Mouse (Mus musculus) T-helper 17 cell (primary cell): ENCODE data around the gene Pin1.

Experiments used
- in situ Hi-C, 2 experiments: fragments of 300-600 bp; cut with MboI, MseI; formaldehyde crosslinking; loops; 1 replicate in 1 of 2; 2 replicates in 1 of 2; pipeline ENCODE4 v1.15.1; 2025; ENCODE audit warnings: high pct_unique_total_duplicates in 2 of 2

Pin1 gene

GRCm38 (mm10) chr9:20653859-20654258, 2.0 kb downstream of the Pin1 start:
- in situ Hi-C loops, result loop anchor here in 1 of 2 experiments (5.0 kb wide), 1 partner anchor 73 kb away; no protein-coding TSS in a partner anchor

- in situ Hi-C loops, result loop anchor here in 1 of 2 experiments (5.0 kb wide), 1 partner anchor 90 kb away; the partner anchor contains the start of gene Olfm2
Measured at GRCm38 (mm10) chr9:20657546-20657945, 5.7 kb downstream of the Pin1 start.

GRCm38 (mm10) chr9:20662325-20662724, 10.4 kb downstream of the Pin1 start:
- in situ Hi-C loops, result loop anchor here in 1 of 2 experiments (10.0 kb wide), 1 partner anchor 762 kb away; the partner anchor contains the start of gene Dnm2

- in situ Hi-C loops, result loop anchor here in 1 of 2 experiments (10.0 kb wide), 1 partner anchor 762 kb away; the partner anchor contains the start of gene Dnm2
Measured at GRCm38 (mm10) chr9:20662874-20663273, 11.0 kb downstream of the Pin1 start.

GRCm38 (mm10) chr9:20663956-20664355, 12.1 kb downstream of the Pin1 start:
- in situ Hi-C loops, result loop anchor here in 1 of 2 experiments (10.0 kb wide), 1 partner anchor 761 kb away; the partner anchor contains the start of gene Dnm2

GRCm38 (mm10) chr9:20664366-20664765, 12.5 kb downstream of the Pin1 start:
- in situ Hi-C loops, result loop anchor here in 1 of 2 experiments (10.0 kb wide), 1 partner anchor 760 kb away; the partner anchor contains the start of gene Dnm2

GRCm38 (mm10) chr9:20664982-20665637, 13.2 kb downstream of the Pin1 start:
- in situ Hi-C loops, result loop anchor here in 1 of 2 experiments (10.0 kb wide), 1 partner anchor 760 kb away; the partner anchor contains the start of gene Dnm2

GRCm38 (mm10) chr9:20665925-20666324, 14.0 kb downstream of the Pin1 start:
- in situ Hi-C loops, result loop anchor here in 1 of 2 experiments (10.0 kb wide), 1 partner anchor 759 kb away; the partner anchor contains the start of gene Dnm2

GRCm38 (mm10) chr9:20666510-20667034, 14.7 kb downstream of the Pin1 start:
- in situ Hi-C loops, result loop anchor here in 1 of 2 experiments (10.0 kb wide), 1 partner anchor 758 kb away; the partner anchor contains the start of gene Dnm2

- in situ Hi-C loops, result loop anchor here in 1 of 2 experiments (10.0 kb wide), 1 partner anchor 757 kb away; the partner anchor contains the start of gene Dnm2
Measured at GRCm38 (mm10) chr9:20668065-20668464, 16.2 kb downstream of the Pin1 start.

- in situ Hi-C loops, result no loop called here
Measured at GRCm38 (mm10) chr9:20672047-20672446, 20.2 kb downstream of the Pin1 start.

- in situ Hi-C loops, result no loop called here
Measured at GRCm38 (mm10) chr9:20677892-20678291, 26.0 kb downstream of the Pin1 start.

GRCm38 (mm10) chr9:20680378-20680958, 28.6 kb downstream of the Pin1 start:
- in situ Hi-C loops, result no loop called here

- in situ Hi-C loops, result no loop called here
Measured at GRCm38 (mm10) chr9:20681546-20682388, 29.9 kb downstream of the Pin1 start.

GRCm38 (mm10) chr9:20682389-20682722, 30.5 kb downstream of the Pin1 start:
- in situ Hi-C loops, result no loop called here

GRCm38 (mm10) chr9:20685081-20685861, 33.4 kb downstream of the Pin1 start:
- in situ Hi-C loops, result no loop called here

- in situ Hi-C loops, result no loop called here
Measured at GRCm38 (mm10) chr9:20689403-20689802, 37.5 kb downstream of the Pin1 start.

- in situ Hi-C loops, result loop anchor here (10.0 kb wide), 2 partner anchors 525 to 1515 kb away; no protein-coding TSS in a partner anchor
Measured at GRCm38 (mm10) chr9:20689913-20690312, 38.0 kb downstream of the Pin1 start.

GRCm38 (mm10) chr9:20690449-20690848, 38.6 kb downstream of the Pin1 start:
- in situ Hi-C loops, result loop anchor here (10.0 kb wide), 2 partner anchors 526 to 1514 kb away; no protein-coding TSS in a partner anchor

GRCm38 (mm10) chr9:20692863-20693262, 41.0 kb downstream of the Pin1 start:
- in situ Hi-C loops, result loop anchor here (10.0 kb wide), 2 partner anchors 528 to 1512 kb away; no protein-coding TSS in a partner anchor
